Mouse (Mus musculus) kidney, postnatal 0 days (tissue): ENCODE measurements around the gene Ppp2r5a. TPM values are rescaled to one million over a fixed set of nuclear protein-coding genes. Genes with fewer than 3 reads are reported as not detected.
A peak's percentile ranks its signal among the peaks of the same experiment; 100 is the strongest.
"Not testable (repeated sequence)": the region's sequence is repeated elsewhere in the genome, so short reads cannot be mapped to it uniquely, and the experiment has no call there.

ENCODE experiments used
- ATAC-seq: fragments of 200-750 bp; cut with Nextera tagmentation; replicated peaks from 2 replicates; pipeline ENCODE4 v1.8.0; 2017; ENCODE audit warnings: low read depth, moderate number of reproducible peaks, moderate TSS enrichment, moderate library complexity; ENCODE audit not compliant: low FRiP score
- DNase-seq: peaks from one replicate; pipeline ENCODE4 v3.0.0-alpha.2; 2016; ENCODE audit warnings: low spot score
- H3K27ac ChIP-seq: fragments of 300-500 bp; sonication (generic); 2 replicates; pipeline ENCODE4 v1.5.1; 2014; ENCODE audit warnings: mild to moderate bottlenecking
- H3K27me3 ChIP-seq: fragments of 300-500 bp; sonication (generic); 2 replicates; pipeline ENCODE4 v1.6.1; 2014; ENCODE audit warnings: low read length, mixed read lengths; ENCODE audit not compliant: insufficient read depth
- H3K36me3 ChIP-seq: fragments of 300-500 bp; sonication (generic); 2 replicates; pipeline ENCODE4 v1.6.1; 2014; ENCODE audit warnings: low read length, mixed read lengths; ENCODE audit not compliant: insufficient read depth
- H3K4me1 ChIP-seq: fragments of 300-500 bp; sonication (generic); replicated peaks from 2 replicates; pipeline ENCODE4 v1.6.1; 2014; ENCODE audit warnings: antibody characterized with exemption, low read length, mixed read lengths; ENCODE audit not compliant: insufficient read depth
- H3K4me2 ChIP-seq: fragments of 300-500 bp; sonication (generic); 2 replicates; pipeline ENCODE4 v1.6.1; 2014; ENCODE audit warnings: mild to moderate bottlenecking, low read length, moderate library complexity, mixed read lengths
- H3K4me3 ChIP-seq: fragments of 300-500 bp; sonication (generic); replicated peaks from 2 replicates; pipeline ENCODE4 v1.5.1; 2014; ENCODE audit warnings: low read depth, low read length
- H3K9ac ChIP-seq: fragments of 300-500 bp; sonication (generic); 2 replicates; pipeline ENCODE4 v1.6.1; 2014; ENCODE audit warnings: low read depth, low read length
- H3K9me3 ChIP-seq: fragments of 300-500 bp; sonication (generic); replicated peaks from 2 replicates; pipeline ENCODE4 v1.6.1; 2016; ENCODE audit warnings: low read length, inconsistent platforms, mixed read lengths
- CTCF ChIP-seq: IDR thresholded peaks from 2 replicates; pipeline ENCODE4 v1.5.1; 2016; ENCODE audit warnings: antibody characterized with exemption, low read depth, mild to moderate bottlenecking, moderate library complexity
- WGBS: fragments of 180-500 bp; shearing (Covaris S2); extraction: QIAGEN DNeasy Blood & Tissue Kit; methylation state at CpG from one replicate; pipeline ENCODE4 v1.1.7; 2014; 5-methylcytosine and 5-hydroxymethylcytosine counted together
- polyA plus RNA-seq: library from polyadenylated mRNA; unstranded; fragments of >200 nt; fragmentation: Nextera tagmentation; extraction: Ambion mirVana; gene quantifications from 2 replicates; pipeline ENCODE4 v1.2.1, GENCODE M21; 2015

Gene Ppp2r5a
- polyA plus RNA-seq, 1 experiment from 2014 or later, result 39.8 TPM

GRCm38 (mm10) chr1:191430121-191430520 is 27.0 kb upstream of the Ppp2r5a start:
- ATAC-seq, result no peak
- Histone ChIP-seq H3K9me3 (no peaks in the 10 kb centered on the region), H3K4me2 (no peak overlapping the region), H3K9ac (no peak overlapping the region), H3K27me3 (no peaks in the 10 kb centered on the region), H3K36me3 (no peaks in the 10 kb centered on the region), H3K27ac (no peak overlapping the region), H3K4me1 (peaks cover 4% of the 10 kb centered on the region), H3K4me3 (no peak overlapping the region)
- WGBS, result 69% methylated on average over 7 of the region's 7 CpGs
- no peak for DNase-seq
- no peak for TF ChIP-seq CTCF

DNA sequence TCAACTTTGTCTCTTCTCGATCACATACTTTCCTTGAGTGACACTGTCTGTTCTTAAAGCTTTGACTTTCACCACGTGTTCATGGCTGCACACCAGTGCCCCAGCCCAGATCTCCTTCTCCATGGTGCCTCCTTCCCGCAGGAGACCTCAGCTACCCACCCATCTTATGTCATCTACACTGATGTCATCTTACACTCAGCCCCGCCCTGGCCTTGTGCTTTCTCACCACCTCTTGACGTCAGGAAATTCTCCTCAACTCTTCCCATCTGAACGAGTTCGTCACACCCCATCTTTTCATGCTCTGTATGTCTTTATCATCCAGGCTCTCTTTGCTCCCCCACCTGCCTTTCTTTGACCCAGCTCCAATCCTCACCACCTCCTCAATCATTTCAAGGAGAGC is 22.8 kb upstream of the Ppp2r5a start:
- Histone ChIP-seq H3K27me3 (no peaks in the 10 kb centered on the region), H3K27ac (no peak overlapping the region), H3K4me1 (peaks cover 4% of the 10 kb centered on the region), H3K36me3 (no peaks in the 10 kb centered on the region), H3K9ac (no peak overlapping the region), H3K9me3 (no peaks in the 10 kb centered on the region), H3K4me2 (no peak overlapping the region), H3K4me3 (no peak overlapping the region)
- 81% methylated on average over 7 of the region's 7 CpGs for WGBS
- ATAC-seq (no peak), DNase-seq (no peak)
- no peak for TF ChIP-seq CTCF

- Histone ChIP-seq H3K36me3 (no peaks in the 10 kb centered on the region), H3K4me1 (peaks cover 7% of the 10 kb centered on the region), H3K9me3 (no peaks in the 10 kb centered on the region), H3K9ac (no peak overlapping the region), H3K27ac (no peak overlapping the region), H3K4me2 (no peak overlapping the region), H3K4me3 (no peak overlapping the region), H3K27me3 (no peaks in the 10 kb centered on the region)
- DNase-seq (no peak), ATAC-seq (no peak)
- no peak for TF ChIP-seq CTCF
- 74% methylated on average over 2 of the region's 2 CpGs for WGBS
These were observed 20.1 kb upstream of the Ppp2r5a start for GRCm38 (mm10) chr1:191423201-191423600.

- not testable (repeated sequence) for H3K4me1 ChIP-seq, H3K9ac ChIP-seq, H3K36me3 ChIP-seq, H3K4me2 ChIP-seq, H3K9me3 ChIP-seq, DNase-seq, ATAC-seq, H3K4me3 ChIP-seq, H3K27me3 ChIP-seq, H3K27ac ChIP-seq
- WGBS, result 85% methylated on average over 3 of the region's 3 CpGs
These were observed 19.6 kb upstream of the Ppp2r5a start for GRCm38 (mm10) chr1:191422714-191423113.

- H3K9ac ChIP-seq, result no peak overlapping the region
- no peak for TF ChIP-seq CTCF
- no peaks in the 10 kb centered on the region for H3K9me3 ChIP-seq
- no peak overlapping the region for H3K27ac ChIP-seq
- H3K36me3 ChIP-seq, result no peaks in the 10 kb centered on the region
- H3K4me3 ChIP-seq, result no peak overlapping the region
- WGBS, result 74% methylated on average over 4 of the region's 4 CpGs
- ATAC-seq (no peak), DNase-seq (no peak)
- H3K4me1 ChIP-seq, result peaks cover 7% of the 10 kb centered on the region
- H3K27me3 ChIP-seq, result no peaks in the 10 kb centered on the region
- H3K4me2 ChIP-seq, result no peak overlapping the region
These were observed 19.1 kb upstream of the Ppp2r5a start for GRCm38 (mm10) chr1:191422164-191422563.

- DNase-seq (no peak), ATAC-seq (no peak)
- 50% methylated on average over 1 of the region's 1 CpGs for WGBS
- no peak overlapping the region for H3K27ac ChIP-seq
- H3K4me3 ChIP-seq, result no peak overlapping the region
- no peaks in the 10 kb centered on the region for H3K27me3 ChIP-seq
- no peak overlapping the region for H3K4me2 ChIP-seq
- H3K36me3 ChIP-seq, result no peaks in the 10 kb centered on the region
- H3K9ac ChIP-seq, result no peak overlapping the region
- no peaks in the 10 kb centered on the region for H3K9me3 ChIP-seq
- peaks cover 7% of the 10 kb centered on the region for H3K4me1 ChIP-seq
- no peak for TF ChIP-seq CTCF
These were observed 18.4 kb upstream of the Ppp2r5a start for GRCm38 (mm10) chr1:191421426-191421999.

DNA sequence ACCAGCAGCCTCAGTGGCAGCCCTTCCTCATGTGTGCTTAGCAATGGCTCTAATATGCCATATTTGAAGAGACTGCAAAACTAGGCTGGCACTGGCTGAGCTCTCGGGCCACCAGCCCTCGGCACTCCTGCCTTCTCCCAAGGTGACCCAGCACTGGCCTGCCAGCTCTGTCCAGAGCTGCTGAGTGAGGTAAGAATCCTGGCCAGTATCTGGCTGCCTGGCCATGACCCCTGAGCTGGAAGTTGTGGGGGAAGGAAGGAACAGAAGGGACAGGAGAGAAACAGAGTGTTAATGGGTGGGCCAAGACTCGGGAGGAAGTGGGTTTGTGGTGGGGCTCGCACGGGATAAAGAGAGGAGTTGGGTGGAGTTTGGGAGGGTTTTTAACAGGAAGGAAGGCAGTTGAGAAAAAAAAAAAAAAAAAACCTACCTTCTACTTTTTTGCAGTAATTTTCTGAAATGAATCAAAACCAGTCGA is 17.9 kb upstream of the Ppp2r5a start:
- ATAC-seq, result no peak

More for the DNA sequence above, 17.9 kb upstream of the Ppp2r5a start:
- H3K9me3 ChIP-seq, result no peaks in the 10 kb centered on the region
- no peak overlapping the region for H3K4me3 ChIP-seq
- no peaks in the 10 kb centered on the region for H3K36me3 ChIP-seq
- H3K27me3 ChIP-seq, result no peaks in the 10 kb centered on the region
- no peak overlapping the region for H3K9ac ChIP-seq
- H3K27ac ChIP-seq, result peak overlapping the region; percentile 48; the same call in 1 of the 2 replicates
- DNase-seq, result no peak
- H3K4me2 ChIP-seq, result no peak overlapping the region
- 44% methylated on average over 6 of the region's 6 CpGs for WGBS
- peaks cover 7% of the 10 kb centered on the region for H3K4me1 ChIP-seq
- TF ChIP-seq CTCF, result no peak
